9 mouse cellular contexts compared by ENCODE assay signal in genomic region chr13:111771232-111771631, GRCm38 (mm10). TPM values are rescaled to one million over a fixed set of nuclear protein-coding genes. Genes with fewer than 3 reads are reported as not detected.
A peak's percentile ranks its signal among the peaks of the same experiment; 100 is the strongest.
DNase-seq lines count a peak whose midpoint lies in the region; ATAC-seq and TF ChIP-seq lines count a peak whose summit lies in the region.
"Had no signal": no experiment of that assay in that cellular context is flagged by ENCODE, and none has a peak within 500 bp of the region (broad histone marks: within the 10 kb centered on the region; RNA-seq: fewer than 3 reads in every experiment).

No protein-coding gene starts in this region.

- no peak for TF ChIP-seq POLR2A in cerebellum, adult 2 months (IDR thresholded peaks at IDR 0.05; ENCODE audit: borderline replicate concordance, insufficient read depth, low read length)
- no peak for TF ChIP-seq POLR2A in lung, adult 2 months (IDR thresholded peaks at IDR 0.05; ENCODE audit: borderline replicate concordance, extremely low read depth, low read depth, low read length)

- no peaks in the 10 kb centered on the region for H3K79me3 ChIP-seq in C2C12 (ENCODE audit: low read depth)

- H3K9ac ChIP-seq in kidney, embryonic 16.5 days (replicated peaks; ENCODE audit: low read length), result no peak overlapping the region
- H3K9ac ChIP-seq: stomach, embryonic 15.5 days had no signal

- no peak overlapping the region for H3K27ac ChIP-seq in cerebellum, adult 2 months (ENCODE audit: insufficient read depth, low read length)
- no peak overlapping the region for H3K27ac ChIP-seq in kidney, embryonic 16.5 days (ENCODE audit: low read length)
- H3K27ac ChIP-seq: stomach, embryonic 15.5 days had no signal

- H3K4me2 ChIP-seq in kidney, embryonic 16.5 days (replicated peaks; ENCODE audit: low read depth, low read length), result no peak overlapping the region
- H3K4me2 ChIP-seq: stomach, embryonic 15.5 days had no signal

- H3K9me3 ChIP-seq in kidney, embryonic 16.5 days (ENCODE audit: low read length), result no peaks in the 10 kb centered on the region
- H3K9me3 ChIP-seq: stomach, embryonic 15.5 days had no signal

- peak; percentile 85 for DNase-seq in ES-CJ7 (ENCODE audit: low read depth, low spot score)
- peak; percentile 60 to 69 for DNase-seq in cerebellum, adult 2 months
- DNase-seq in lung, adult 2 months, result no peak
- DNase-seq in retina, adult 2 months (ENCODE audit: low read depth, low spot score), result peak; percentile 52
- DNase-seq in urinary bladder, postnatal 4 days (ENCODE audit: low spot score in 2 of 2), result no peak

- peak; percentile 35 for TF ChIP-seq CTCF in C2C12 (IDR thresholded peaks at IDR 0.05; ENCODE audit: control insufficient read depth, insufficient read depth, insufficient read length)
- TF ChIP-seq CTCF in cerebellum, adult 2 months (IDR thresholded peaks at IDR 0.05; ENCODE audit: borderline replicate concordance, insufficient read depth, low read depth, low read length), result peak; percentile 92
- TF ChIP-seq CTCF in lung, adult 2 months (IDR thresholded peaks at IDR 0.05; ENCODE audit: insufficient read depth, low read length), result peak; percentile 85

- no peak overlapping the region for H3K4me3 ChIP-seq in C2C12 (ENCODE audit: insufficient read depth, poor library complexity, severe bottlenecking)
- H3K4me3 ChIP-seq in cerebellum, adult 2 months (replicated peaks; ENCODE audit: insufficient read depth, low read depth, low read length), result no peak overlapping the region
- H3K4me3 ChIP-seq in kidney, embryonic 16.5 days (ENCODE audit: low read length), result no peak overlapping the region
- H3K4me3 ChIP-seq in lung, adult 2 months (replicated peaks; ENCODE audit: extremely low read depth, low read depth, low read length), result no peak overlapping the region
- H3K4me3 ChIP-seq: stomach, embryonic 15.5 days had no signal

- H3K79me2 ChIP-seq in C2C12 (ENCODE audit: control insufficient read depth, insufficient read depth), result no peaks in the 10 kb centered on the region

- no peak overlapping the region for H3ac ChIP-seq in C2C12 (ENCODE audit: control insufficient read depth, insufficient read length, low read depth)

- peak; percentile 100 for ATAC-seq in frontal cortex, adult (ENCODE audit: low TSS enrichment)
- ATAC-seq in kidney, embryonic 16.5 days (ENCODE audit: low FRiP score, low TSS enrichment), result peak; percentile 81; the same call in 1 of the 2 replicates

- H3K36me3 ChIP-seq in C2C12 (ENCODE audit: control insufficient read depth, insufficient read depth), result peaks cover 10% of the 10 kb centered on the region
- peaks cover 68% of the 10 kb centered on the region for H3K36me3 ChIP-seq in kidney, embryonic 16.5 days (ENCODE audit: insufficient read depth, low read length)

- 22% methylated on average over 7 of the region's 7 CpGs for WGBS in cerebellum, adult 2 months
- WGBS in kidney, embryonic 16.5 days, result 59% methylated on average over 7 of the region's 7 CpGs
- WGBS in lung, adult 2 months, result 46% methylated on average over 7 of the region's 7 CpGs

- no peaks in the 10 kb centered on the region for H3K4me1 ChIP-seq in cerebellum, adult 2 months (ENCODE audit: control insufficient read depth, insufficient read depth, low read length)
- no peaks in the 10 kb centered on the region for H3K4me1 ChIP-seq in kidney, embryonic 16.5 days (ENCODE audit: insufficient read depth, low read length)
- no peaks in the 10 kb centered on the region for H3K4me1 ChIP-seq in lung, adult 2 months (ENCODE audit: control insufficient read depth, insufficient read depth, low read length)
- H3K4me1 ChIP-seq: stomach, embryonic 15.5 days had no signal

- H3K27me3 ChIP-seq in C2C12 (ENCODE audit: control insufficient read depth, insufficient read depth, insufficient read length), result no peaks in the 10 kb centered on the region
- H3K27me3 ChIP-seq in cerebellum, adult 2 months (ENCODE audit: control insufficient read depth, insufficient read depth, low read length), result no peaks in the 10 kb centered on the region
- H3K27me3 ChIP-seq in kidney, embryonic 16.5 days (ENCODE audit: insufficient read depth, low read length), result no peaks in the 10 kb centered on the region
- H3K27me3 ChIP-seq: stomach, embryonic 15.5 days had no signal

TF ChIP-seq in C2C12, 6 proteins besides CTCF, POLR2A, EP300 and RAD21:
- TF ChIP-seq MYOD1 (IDR thresholded peaks at IDR 0.05; ENCODE audit: control insufficient read depth, insufficient read length, low read depth) (no peak), MYOG (IDR thresholded peaks at IDR 0.05; ENCODE audit: control insufficient read depth, extremely low read depth, insufficient read length) (no peak), CEBPB (IDR thresholded peaks at IDR 0.05; ENCODE audit: low read depth) (no peak), MAX (IDR thresholded peaks at IDR 0.05) (no peak), FOSL1 (IDR thresholded peaks at IDR 0.05; ENCODE audit: insufficient read depth, low read length, poor library complexity, severe bottlenecking) (no peak), USF1 (IDR thresholded peaks at IDR 0.05; ENCODE audit: low read depth) (no peak)

RNA-seq across cellular contexts. Expression of gene Map3k1, which starts 37.6 kb away (rescaled TPM):
- polyA plus RNA-seq in C2C12 (2012; fragmentation: generic; extraction: Trizol), result 1.5 TPM
- 12.3 and 13.6 TPM in 2 replicates for polyA plus RNA-seq in cerebellum, adult 2 months (2012; rRNA removed)
- polyA plus RNA-seq in kidney, embryonic 16.5 days (2015; fragmentation: Nextera tagmentation; extraction: Ambion mirVana), result 26.6 and 31.1 TPM in 2 replicates
- 17.0 and 22.2 TPM in 2 replicates for polyA plus RNA-seq in lung, adult 2 months (2012; rRNA removed)

Comparison
In these comparisons a context has a peak if more than half of its experiments do, and no peak if none do; other contexts are left out.
1. CTCF ChIP-seq: peak in every context shown above with its lines; median percentile 92 in cerebellum, adult 2 months; 85 in lung, adult 2 months; 35 in C2C12.
2. DNase-seq: peak in ES-CJ7 (single experiment), cerebellum, adult 2 months (2 of 2) and retina, adult 2 months (single experiment); none in lung, adult 2 months (single experiment) and urinary bladder, postnatal 4 days (0 of 2).